Mouse (Mus musculus) lung, postnatal 36 days (tissue): ENCODE measurements around the gene Dnajc4.

ENCODE experiments used
- DNase-seq: peaks from one replicate; pipeline ENCODE4 v3.0.0; 2022; ENCODE audit warnings: mixed read lengths

The Dnajc4 gene

DNA sequence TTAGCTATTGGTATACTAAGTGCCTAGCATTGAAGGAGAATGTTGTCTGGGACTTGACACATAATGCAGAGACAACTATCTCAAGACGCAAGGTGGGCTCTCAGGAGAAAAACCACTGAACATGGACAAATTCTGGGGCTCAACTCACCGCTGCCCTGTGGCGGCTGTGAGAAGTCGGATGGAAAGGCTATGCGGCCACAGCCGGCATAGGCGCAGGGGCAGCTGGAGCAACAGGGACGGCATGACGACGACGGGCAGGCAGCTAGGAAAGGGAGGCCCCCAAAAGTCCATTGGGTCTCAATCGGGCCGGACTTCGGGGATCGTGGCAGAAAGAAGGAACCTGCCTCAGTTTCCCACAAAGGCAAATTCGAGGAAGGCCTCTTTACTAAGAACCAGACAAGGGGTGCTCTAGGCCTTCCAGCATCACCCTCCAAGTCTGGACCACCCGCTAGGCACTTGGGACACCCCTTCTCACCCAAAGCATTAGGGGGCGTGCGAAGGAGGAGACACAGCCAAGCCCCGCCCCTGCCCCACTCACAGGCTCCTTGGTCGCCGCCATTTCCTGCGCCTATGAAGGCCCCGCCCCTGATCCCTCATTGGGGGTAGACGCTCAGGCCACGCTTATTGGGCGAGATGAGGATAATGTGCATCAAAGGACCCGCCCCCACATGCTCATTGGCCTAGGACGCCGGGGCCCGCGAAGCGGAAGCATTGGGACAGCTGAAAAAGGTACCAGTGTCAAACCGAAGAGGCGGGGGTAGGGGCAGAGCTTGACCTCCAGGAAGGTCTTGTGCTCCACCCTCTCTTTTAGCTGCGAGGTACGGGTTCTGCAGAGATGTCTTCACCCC is at the start of gene Dnajc4:
Gene Dnajc4 (minus strand): TSS at position 562 of the 848 bp plus-strand sequence.
- DNase-seq, result peak; percentile 99

DNA sequence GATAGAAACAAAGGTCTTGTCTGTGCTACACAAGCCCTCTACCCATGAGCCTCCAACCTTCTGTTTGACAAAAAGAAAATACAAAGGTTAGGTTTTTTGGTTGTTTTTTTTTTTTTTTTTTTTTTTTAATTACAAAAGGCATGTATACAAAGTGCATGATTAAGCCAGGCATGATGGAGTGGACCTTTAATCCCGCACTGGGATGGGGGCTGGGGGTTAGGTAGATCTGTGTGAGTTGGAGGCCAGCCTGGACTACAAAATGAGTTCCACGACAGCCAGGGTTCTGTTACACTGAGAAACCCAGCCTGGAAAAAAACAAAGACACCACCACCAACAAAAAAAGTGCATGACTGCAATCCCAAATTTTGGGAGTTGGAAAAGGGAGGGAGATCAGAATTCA is 48.8 kb upstream of the Dnajc4 start:
- no peak for DNase-seq

DNA sequence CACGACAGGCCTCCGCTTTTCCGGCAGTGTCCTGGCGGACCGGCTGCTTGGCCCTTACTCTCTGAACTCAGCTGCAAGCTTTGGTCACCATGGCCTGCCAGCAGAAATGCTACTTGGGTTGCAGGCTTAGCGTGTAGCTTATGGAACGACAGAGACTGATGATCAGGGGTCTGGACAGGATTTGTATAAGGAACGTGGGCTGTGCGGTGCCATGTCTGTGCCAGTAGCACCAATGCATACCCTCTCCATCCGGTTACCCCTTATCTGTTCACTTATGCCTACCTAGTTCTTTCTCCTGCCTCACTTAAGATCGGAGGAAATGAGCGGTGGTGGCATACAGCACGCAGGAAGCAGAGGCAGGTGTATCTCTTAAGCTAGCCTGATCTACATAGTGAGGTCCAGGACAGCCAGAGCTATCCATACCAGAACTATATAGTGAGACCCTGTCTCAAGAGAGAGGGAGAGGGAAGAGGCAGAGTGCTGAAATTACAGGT is 48.3 kb upstream of the Dnajc4 start:
- no peak for DNase-seq

DNA sequence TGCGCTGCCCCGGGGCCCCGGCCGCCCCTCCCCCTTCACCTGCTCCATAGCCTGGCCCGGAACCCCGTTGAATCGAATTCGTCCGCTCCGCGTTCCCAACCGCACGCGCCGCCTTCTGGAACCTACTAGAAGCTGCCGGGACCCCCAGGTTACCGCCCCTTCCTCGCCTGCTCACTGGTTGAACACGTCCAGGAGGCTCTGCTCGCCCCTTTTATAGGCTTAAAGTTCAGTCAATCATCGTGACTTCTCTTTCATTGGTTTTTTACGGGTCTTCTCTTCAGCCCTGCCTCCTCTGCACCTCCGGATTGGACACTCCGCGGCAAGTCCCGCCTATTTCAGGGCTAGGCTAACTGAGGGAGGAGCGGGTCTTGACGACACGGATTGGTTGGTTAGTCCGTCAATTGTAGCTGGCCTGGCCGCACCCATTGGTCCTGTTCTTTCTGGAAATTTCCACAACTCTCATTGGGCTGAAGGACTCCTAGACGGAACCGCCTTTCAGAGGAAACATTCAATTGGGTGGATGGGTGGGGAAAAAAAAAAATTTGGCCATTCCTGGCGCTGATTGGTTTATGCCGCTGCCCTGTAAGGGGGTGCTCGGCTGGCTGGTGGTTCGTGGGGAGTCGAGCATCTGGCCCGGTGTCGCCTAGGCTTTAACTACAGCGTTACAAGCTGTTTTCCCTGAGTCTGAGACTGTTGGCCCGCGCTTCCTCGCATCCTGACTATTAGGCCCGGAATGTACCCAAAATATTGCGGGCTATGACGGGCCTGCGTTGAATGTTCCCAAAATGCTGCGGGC is 47.7 kb upstream of the Dnajc4 start, which contains the start of gene Stip1:
Gene Stip1 (minus strand): TSS at position 127 of the 796 bp plus-strand sequence.
- DNase-seq, result peak; percentile 100

DNA sequence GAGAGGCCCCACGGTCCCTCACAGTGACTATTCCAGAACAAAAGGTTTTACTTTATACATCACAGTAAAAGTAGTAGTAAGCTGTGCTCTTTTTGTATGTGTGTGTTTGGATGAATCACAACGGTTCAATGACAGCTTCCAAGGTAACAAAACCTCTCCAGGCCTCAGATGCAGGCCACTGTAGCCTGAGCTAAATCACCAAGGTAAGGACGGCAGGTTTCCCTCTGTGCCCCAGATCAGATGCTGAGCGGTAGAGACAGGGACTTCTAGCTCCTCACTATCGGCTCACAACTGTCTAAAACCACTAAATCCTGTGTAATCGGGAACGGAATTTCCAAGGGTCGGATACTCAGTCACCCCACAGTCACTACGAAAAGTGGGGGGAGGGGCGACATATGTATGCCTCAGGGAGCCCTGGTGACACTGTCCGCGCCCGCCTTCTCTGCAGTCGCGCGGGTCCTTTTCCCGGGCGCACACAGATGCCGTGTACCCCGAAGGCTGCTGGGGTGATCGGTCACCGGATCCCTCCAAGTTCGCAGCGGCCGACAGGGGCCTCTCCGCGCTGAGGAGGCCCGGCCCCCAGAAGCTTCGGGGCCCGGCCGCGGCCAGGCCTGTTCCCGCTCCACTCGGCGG is 46.8 kb upstream of the Dnajc4 start:
- DNase-seq, result peak; percentile 61

DNA sequence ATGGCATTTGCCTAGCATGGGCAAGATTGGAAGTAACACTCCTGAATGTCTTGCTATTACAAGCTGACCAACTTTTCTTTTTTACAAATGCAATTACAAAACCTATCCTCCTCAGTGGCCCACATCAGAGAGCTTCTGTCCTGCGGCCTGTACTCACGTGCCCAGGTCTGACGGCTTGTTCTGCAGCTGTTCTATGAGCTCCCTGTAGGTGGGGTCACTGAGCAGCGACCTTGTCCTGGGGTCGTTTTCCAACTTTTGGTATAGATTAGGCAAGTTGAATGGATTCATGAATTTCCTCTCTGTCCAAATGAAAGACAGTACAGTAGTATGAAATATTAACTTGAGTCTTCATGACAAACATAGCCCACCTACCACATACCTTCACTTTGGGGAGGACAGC is 41.6 kb upstream of the Dnajc4 start:
- no peak for DNase-seq

DNA sequence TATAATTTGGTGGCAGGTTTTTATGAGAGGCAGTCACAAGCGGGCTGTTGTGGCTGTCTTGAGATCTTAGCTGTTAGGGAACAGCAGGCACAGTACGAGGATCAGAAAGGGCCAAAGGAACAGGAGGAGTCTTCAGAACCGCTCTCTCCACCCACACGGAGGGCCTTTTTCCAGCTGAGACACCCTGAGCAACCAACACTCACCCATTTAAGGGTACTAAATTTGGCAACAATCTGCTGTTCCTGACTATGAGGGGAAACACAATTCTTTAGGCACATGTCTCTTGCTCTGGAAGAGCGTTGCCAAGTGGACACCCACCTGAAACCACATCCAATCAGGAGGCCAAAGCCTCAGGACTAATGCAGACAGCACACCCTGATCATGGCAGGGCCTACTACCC is 37.2 kb upstream of the Dnajc4 start:
- no peak for DNase-seq

DNA sequence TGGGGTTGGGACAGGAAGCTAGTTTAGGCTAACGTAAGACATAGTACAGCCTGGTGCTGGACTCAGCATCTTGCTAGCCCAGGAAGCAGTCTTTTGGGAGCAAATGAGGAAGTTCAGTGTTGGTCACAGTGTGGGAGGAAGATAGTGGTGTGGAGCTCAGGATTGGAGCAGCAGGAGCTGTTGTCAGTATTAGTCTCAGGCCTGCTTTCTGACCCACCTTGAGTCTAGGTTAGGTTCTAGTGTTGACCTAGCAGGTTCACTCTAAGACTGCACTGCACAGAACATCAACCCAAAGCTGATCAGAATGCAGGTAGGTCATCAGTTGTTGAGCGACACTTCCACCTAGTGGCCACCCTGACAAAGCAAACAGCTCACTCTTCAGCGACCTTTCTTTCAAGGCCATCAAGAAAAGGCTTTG is 27.9 kb upstream of the Dnajc4 start:
- DNase-seq, result peak; percentile 80

DNA sequence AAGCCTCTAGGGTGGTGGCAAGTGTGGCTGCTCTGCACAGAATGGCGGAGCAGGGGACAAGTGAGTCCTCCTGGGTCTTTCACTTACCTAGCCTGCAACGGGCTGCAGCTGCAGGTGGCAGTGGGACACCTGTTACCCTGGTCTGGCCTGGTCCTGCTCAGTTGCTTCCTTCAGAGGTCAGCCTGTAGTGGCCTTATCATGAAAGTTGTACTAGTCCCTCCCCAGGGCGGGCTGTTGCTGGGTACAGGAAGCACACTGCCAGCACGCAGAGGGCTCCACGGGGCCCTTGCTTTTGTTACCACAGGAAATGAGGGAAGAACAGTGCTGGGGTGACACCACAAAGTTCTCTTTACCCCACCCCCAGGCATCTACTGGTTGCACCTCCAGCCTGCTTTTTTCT is 26.8 kb upstream of the Dnajc4 start, which contains the start of gene Fermt3:
Gene Fermt3 (minus strand): TSS at position 279 of the 400 bp plus-strand sequence.
- peak; percentile 86 for DNase-seq

DNA sequence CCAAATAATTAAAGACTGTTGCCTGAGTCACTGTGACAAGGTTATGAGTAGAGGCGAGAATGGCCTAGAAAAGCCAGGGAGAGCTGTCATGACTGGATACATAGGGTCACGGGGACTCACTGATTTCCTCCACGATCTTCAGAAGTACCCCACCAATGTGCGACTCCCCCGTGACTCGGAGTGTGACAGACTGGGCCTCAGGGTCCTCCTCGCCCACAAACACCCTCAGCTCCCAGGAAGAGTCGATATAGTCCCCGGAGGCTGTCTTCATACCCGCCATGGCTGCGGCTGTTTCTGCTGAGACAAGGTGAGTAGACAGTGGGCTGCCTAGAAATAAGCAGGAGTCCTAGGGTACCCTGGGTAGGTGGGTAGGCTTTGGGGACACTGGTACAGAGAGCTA is 26.2 kb upstream of the Dnajc4 start:
- no peak for DNase-seq

DNA sequence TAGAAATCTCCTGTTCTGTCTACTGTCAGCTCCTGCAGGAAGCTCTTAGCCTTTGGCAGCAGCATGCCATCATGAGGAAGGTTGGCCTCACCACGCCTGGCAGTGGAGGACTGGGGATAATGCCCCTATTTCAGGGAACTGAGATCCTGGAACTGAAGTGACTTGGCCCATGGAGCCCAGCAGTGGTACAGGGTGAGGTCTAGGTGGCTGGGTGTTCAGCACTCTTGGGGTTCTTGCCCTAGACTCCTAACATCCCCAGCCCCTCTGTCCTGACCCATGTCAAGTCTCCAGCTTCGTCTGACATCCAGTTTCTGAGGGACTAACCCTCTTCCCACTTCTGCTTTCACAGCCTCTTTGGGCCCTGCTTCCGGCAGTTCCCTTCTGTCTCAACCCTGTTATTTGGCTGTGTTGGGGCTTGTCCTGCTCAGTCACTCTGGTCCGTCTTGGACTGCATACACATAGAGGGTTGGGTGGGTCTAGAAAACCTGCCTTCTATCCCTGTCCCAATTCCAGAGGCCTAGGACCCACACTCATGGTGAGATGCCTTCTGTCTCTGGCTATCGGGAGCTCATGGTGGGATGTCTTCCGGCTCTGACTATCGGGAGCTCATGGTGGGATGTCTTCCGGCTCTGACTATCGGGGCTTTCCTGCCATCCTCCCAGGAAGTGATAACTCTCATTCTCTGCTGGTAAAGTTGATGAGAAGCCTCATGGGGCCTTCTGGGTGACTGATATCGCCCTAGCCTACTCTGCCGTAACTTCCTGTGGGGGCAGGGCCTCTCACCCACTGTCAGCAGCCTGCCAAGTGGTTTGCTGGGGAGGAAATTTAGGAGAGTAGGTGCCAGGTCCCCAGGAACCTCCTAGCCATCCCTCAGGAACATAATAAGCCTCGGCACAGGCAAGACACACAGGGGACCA is 25.4 kb upstream of the Dnajc4 start:
- peak; percentile 45 for DNase-seq

DNA sequence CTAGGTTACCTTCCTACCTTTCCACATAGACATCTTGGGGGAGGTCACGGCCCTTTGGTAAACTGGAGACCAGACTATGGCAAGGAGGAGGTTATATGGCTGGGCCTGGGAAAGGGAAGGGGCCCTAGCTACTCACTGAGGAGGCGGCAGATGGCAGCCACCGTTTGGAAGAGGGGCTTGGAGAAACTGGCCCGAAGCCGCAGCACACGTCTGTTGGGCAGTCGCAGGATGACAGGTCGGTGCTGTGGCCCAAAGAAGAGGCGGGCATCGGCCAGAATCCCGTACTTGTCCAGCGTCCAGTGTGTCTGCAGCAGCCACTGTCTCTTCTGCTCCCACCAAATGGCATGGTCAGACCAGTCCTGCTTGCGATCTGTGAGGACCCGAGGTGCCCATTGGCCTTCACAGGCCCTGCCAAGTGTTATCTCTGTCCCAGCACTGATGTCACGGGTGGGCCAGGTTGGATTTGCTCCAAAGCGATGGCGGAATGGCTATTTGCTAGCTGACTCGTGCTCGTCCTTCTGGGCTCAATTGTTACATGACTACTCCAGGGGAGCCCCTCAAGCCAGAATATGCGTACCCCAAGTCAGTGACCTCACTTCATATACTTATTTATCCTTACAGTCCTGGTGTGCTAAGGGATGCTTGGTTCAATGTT is 22.2 kb upstream of the Dnajc4 start:
- DNase-seq, result no peak

DNA sequence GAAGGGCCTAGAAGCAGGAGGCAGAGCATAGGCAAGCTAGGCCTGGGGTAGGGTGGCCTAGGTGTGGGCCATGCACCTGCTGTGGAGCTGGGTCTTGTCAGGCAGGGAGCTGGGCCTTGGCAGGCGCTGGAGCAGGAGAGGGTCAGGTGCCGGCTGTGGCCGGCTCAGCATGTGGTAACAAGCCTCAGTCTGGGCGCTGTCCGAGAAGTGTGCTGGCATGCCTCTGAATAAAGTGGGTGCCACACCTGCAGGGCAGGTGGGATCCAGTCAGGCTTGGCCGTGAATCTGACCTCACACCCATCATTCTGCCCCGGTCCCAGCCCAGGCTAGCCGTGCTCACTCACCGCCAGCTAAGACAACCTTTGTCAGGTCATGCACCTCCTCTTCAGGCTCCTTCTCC is 21.6 kb upstream of the Dnajc4 start:
- DNase-seq, result no peak

DNA sequence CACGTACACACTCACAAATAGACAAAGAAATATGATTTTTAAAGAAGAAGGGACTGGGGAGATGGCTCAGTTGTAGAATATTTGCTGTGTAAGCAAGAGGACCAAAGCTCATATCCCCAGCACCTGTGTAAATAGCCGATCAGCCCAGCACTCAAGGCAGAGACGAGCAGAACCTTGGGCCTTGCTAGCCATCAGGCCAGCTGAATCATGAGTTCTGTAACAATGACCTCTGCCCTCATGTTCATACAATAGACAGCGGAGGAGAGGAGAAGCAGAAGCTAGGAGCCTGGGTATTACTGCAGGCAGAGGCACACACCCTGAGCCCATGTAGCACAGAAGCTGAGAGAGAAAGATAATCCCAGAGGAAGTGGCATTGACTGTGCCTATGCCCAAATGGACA is 20.1 kb upstream of the Dnajc4 start:
- no peak for DNase-seq

DNA sequence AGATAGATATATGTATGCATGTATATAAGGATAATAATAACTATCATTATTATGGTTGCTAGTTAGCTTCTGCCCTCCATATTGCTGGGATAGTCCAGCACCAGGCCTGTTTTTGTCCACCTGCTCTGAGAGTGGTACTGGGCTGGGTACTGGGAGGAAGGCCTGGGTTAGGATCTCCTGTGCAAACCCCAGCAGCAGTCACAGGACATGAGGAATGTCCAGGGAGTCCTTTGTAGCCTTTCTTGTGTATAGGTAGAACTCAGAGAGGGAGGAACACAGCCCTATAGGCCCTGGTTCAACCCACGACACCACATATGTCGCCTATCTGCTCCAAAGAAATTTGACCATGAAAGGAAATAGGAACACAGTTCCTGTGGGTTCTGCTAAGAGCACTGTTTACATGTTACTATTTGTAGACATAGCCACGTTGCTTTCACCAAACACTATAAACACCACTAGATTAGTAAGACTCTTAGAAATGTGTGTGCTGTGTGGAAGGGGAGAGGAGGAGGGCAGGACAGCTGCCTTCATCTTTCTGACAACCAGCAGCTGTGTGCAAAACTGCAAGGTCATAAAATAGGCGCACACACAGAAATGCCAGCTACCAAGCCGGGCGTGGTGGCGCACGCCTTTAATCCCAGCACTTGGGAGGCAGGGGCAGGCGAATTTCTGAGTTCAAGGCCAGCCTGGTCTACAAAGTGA is 14.7 kb upstream of the Dnajc4 start:
- DNase-seq, result no peak

DNA sequence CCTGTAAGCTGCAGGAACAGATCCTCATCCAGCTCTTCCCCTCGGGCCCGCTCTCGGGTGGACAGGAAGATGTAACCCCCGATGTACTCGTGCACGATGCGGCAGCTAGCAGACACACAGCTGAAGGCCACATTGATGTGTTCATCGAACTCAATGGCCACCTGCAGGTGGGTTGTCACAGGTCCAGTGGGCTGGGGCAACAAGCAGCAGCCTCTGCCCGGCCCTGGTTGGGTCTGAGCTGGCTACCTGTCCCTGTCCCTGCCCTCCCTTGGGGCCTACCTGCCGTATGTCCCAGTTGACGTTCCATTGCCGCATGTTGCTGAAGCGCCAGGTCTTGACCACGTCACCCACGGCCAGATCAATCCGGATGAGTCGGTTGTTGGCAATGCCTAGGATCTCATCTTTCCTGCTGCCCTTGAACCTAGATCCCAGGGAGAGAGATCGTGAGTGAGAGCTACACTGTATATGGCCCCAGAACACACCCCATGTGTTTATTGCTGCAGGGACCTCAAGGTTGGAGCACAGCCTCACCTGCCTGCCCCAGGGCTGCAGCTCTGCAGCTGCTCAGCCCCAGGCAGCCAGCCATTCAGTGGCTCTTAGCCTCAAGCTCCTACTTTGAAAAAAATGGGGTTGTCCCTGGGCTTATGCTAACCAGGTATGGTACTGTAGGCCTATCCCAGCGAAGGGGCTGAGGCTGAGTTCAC is 7.1 kb upstream of the Dnajc4 start:
- no peak for DNase-seq

DNA sequence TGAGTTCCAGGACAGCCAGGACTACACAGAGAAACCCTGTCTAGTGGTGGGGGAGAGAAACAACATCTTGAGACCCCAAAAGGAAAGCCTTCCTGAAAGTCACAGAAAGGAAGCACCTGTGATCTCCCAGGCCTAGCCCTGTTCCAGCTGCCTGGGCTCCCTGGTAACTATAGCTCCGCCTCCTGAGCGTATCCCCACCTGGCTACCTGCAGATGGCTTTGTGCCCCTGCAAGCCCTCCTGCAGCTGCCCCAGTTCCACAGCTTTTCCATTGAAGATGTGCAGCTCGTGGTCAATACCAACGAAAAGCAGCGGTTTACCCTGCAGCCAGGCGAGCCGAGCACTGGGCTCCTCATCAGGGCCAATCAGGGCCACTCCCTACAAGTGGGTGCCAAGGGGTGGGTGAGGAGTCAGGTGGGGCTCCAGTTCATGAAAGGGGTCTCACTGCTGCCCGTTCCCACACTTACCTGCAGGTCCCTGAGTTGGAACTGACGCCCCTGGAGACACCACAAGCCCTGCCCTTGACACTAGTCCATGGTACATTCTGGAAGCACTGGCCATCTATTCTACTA is 5.4 kb upstream of the Dnajc4 start:
- DNase-seq, result no peak

DNA sequence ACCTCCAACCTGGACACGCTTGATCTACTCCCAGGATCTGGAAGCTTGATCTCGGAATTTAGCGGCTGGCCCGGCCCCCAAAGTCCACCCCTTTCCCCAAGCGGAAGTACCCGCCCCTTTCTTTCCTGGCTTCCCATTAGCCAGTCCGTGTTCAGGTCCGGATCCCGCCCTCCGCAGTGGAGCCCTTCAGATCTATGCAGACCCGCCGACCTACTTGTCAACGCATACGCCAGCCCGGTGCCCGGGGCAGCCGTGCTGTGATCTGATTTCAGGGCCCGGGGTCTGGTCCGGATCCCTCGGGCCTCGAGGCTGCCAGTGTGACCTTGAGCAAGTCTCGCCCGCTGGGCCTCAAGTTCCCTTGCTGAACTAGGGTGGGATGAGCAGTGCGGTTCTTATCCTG is 3.6 kb upstream of the Dnajc4 start, which contains the start of the genes Nudt22 and Trpt1:
Gene Nudt22 (minus strand): TSS at position 112 of the 400 bp plus-strand sequence.
Gene Trpt1 (plus strand): TSS at position 126 of the 400 bp plus-strand sequence.
- DNase-seq, result peak; percentile 96

DNA sequence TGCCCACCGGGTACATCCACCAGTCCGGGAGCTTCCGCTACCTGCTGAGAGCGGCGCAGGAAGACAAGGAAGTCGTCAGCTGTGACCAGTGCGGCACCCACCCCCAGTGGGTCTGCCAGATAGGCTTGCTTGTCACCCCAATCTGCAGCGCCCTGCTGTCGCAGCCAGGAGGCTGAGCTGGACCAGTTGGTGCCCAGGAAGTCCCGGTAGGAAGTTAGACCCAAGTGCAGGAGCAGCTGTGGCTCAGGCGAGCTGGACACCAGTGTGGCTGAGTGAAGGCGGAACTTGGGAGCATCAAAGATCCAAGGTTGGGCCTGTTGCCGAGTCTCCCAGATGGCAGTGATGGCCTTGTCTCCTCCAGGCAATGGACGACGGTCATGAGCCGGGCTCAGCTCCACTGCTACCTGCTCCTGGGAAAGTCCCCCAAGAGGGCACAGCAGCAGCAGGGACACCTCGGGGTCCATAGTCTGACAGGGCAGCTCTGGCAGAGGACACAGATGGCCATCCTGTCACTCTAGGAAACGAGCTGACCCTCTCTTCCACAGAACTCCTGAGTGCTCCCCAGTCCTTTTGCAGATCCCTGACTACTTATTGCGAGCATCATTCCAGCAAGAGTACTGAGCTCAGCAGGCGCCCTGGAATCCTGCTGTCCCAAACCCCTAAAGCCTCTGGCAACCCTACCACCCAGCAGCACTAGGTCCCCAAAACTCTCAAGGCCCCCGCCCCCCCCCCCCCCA is 3.1 kb upstream of the Dnajc4 start:
- DNase-seq, result no peak
